ENCODE assay signal across 8 mouse cellular contexts in the genomic region with DNA sequence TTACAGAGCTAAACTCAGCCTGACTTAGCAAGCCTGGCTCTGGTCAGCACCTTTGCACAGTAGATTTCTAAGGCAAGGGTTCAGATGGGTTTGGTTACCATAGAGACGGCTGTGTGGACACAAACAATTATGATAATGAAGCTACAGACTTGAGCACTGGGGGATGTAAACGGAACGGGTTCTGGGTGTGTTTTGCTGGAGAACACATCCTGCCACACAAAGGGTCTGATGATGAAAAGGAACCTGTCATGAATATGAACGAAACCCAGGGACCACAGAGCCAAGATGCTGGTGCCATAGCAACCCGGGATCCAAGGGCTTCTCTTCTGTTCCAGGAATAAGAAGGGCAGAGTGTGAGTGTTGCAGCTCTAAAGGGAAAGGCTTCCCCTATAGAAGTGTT. TPM values are rescaled to one million over a fixed set of nuclear protein-coding genes. Genes with fewer than 3 reads are reported as not detected.
DNase-seq lines count a peak whose midpoint lies in the region; ATAC-seq and TF ChIP-seq lines count a peak whose summit lies in the region.

Trp53rkb (plus strand) TSS at position 177 of the 400 bp plus-strand sequence.

- no peak for TF ChIP-seq CTCF in lung, embryonic 14.5 days (IDR thresholded peaks at IDR 0.05; ENCODE audit: low read depth)

- DNase-seq in lung, embryonic 14.5 days: no peak
- DNase-seq in lung, postnatal 10 days: no peak
- DNase-seq in testis, postnatal 14 days (ENCODE audit: low spot score): no peak
- no peak for DNase-seq in ovary, postnatal 14 days (ENCODE audit: low spot score)
- DNase-seq in urinary bladder, postnatal 10 days (ENCODE audit: low spot score): no peak

- H3K9ac ChIP-seq in lung, embryonic 14.5 days: peak within 1 kb of the TSS; percentile 79
- H3K9ac ChIP-seq in embryonic facial prominence, embryonic 13.5 days: peak within 1 kb of the TSS; percentile 89
- H3K9ac ChIP-seq in intestine, embryonic 15.5 days: peak within 1 kb of the TSS; percentile 87
- H3K9ac ChIP-seq in neural tube, embryonic 13.5 days: peak within 1 kb of the TSS; percentile 84

- H3K27ac ChIP-seq in lung, embryonic 14.5 days (ENCODE audit: low read depth): peak within 1 kb of the TSS; percentile 42
- H3K27ac ChIP-seq in embryonic facial prominence, embryonic 13.5 days: peak within 1 kb of the TSS; percentile 79
- H3K27ac ChIP-seq in intestine, embryonic 15.5 days: 0 out of 2 replicates have a peak within 1 kb of the TSS, but pooled peaks have one; percentile 65
- peak within 1 kb of the TSS; percentile 76 for H3K27ac ChIP-seq in neural tube, embryonic 13.5 days (replicated peaks)

- no peaks in the 10 kb centered on the region for H3K27me3 ChIP-seq in lung, embryonic 14.5 days (ENCODE audit: insufficient read depth, low read length)
- H3K27me3 ChIP-seq in embryonic facial prominence, embryonic 13.5 days: no peaks in the 10 kb centered on the region
- no peaks in the 10 kb centered on the region for H3K27me3 ChIP-seq in intestine, embryonic 15.5 days (replicated peaks)
- H3K27me3 ChIP-seq in neural tube, embryonic 13.5 days: no peaks in the 10 kb centered on the region

- H3K9me3 ChIP-seq in lung, embryonic 14.5 days (ENCODE audit: low read depth, low read length): no peaks in the 10 kb centered on the region
- no peaks in the 10 kb centered on the region for H3K9me3 ChIP-seq in embryonic facial prominence, embryonic 13.5 days
- no peaks in the 10 kb centered on the region for H3K9me3 ChIP-seq in intestine, embryonic 15.5 days
- no peaks in the 10 kb centered on the region for H3K9me3 ChIP-seq in neural tube, embryonic 13.5 days

- no peak for ATAC-seq in lung, embryonic 14.5 days (ENCODE audit: insufficient read depth)
- no peak for ATAC-seq in embryonic facial prominence, embryonic 13.5 days (ENCODE audit: insufficient number of reproducible peaks, insufficient read depth, low FRiP score, low TSS enrichment, low read depth)
- no peak for ATAC-seq in intestine, embryonic 15.5 days
- peak; percentile 55; the same call in 1 of the 2 replicates for ATAC-seq in neural tube, embryonic 13.5 days (ENCODE audit: low read depth)

- 0 out of 2 replicates have a peak, but pooled peaks cover 4% of the 10 kb centered on the region for H3K4me1 ChIP-seq in lung, embryonic 14.5 days (ENCODE audit: insufficient read depth)
- peaks cover 14% of the 10 kb centered on the region for H3K4me1 ChIP-seq in embryonic facial prominence, embryonic 13.5 days
- peaks cover 12% of the 10 kb centered on the region for H3K4me1 ChIP-seq in intestine, embryonic 15.5 days (replicated peaks)
- H3K4me1 ChIP-seq in neural tube, embryonic 13.5 days (replicated peaks): peaks cover 25% of the 10 kb centered on the region

- WGBS in lung, embryonic 14.5 days: 74% methylated on average over 5 of the region's 5 CpGs
- 76% methylated on average over 5 of the region's 5 CpGs for WGBS in embryonic facial prominence, embryonic 13.5 days
- 64% methylated on average over 5 of the region's 5 CpGs for WGBS in intestine, embryonic 15.5 days
- 35% methylated on average over 5 of the region's 5 CpGs for WGBS in neural tube, embryonic 13.5 days

- peak within 1 kb of the TSS; percentile 67 for H3K4me2 ChIP-seq in lung, embryonic 14.5 days
- peak within 1 kb of the TSS; percentile 70 for H3K4me2 ChIP-seq in embryonic facial prominence, embryonic 13.5 days
- peak within 1 kb of the TSS; percentile 56 for H3K4me2 ChIP-seq in intestine, embryonic 15.5 days (replicated peaks)
- peak within 1 kb of the TSS; percentile 76 for H3K4me2 ChIP-seq in neural tube, embryonic 13.5 days

- peaks cover 12% of the 10 kb centered on the region for H3K36me3 ChIP-seq in lung, embryonic 14.5 days (ENCODE audit: insufficient read depth)
- peaks cover 16% of the 10 kb centered on the region for H3K36me3 ChIP-seq in embryonic facial prominence, embryonic 13.5 days
- no peaks in the 10 kb centered on the region for H3K36me3 ChIP-seq in intestine, embryonic 15.5 days
- peaks cover 17% of the 10 kb centered on the region for H3K36me3 ChIP-seq in neural tube, embryonic 13.5 days

- peak within 1 kb of the TSS; percentile 76 for H3K4me3 ChIP-seq in lung, embryonic 14.5 days (ENCODE audit: low read depth, low read length)
- peak within 1 kb of the TSS; percentile 79 for H3K4me3 ChIP-seq in embryonic facial prominence, embryonic 13.5 days
- H3K4me3 ChIP-seq in intestine, embryonic 15.5 days (replicated peaks): peak within 1 kb of the TSS; percentile 81
- peak within 1 kb of the TSS; percentile 79 for H3K4me3 ChIP-seq in neural tube, embryonic 13.5 days

RNA-seq across cellular contexts. Expression of gene Trp53rkb, which starts in this region (rescaled TPM):
- polyA plus RNA-seq in lung, embryonic 14.5 days (2014; fragmentation: Nextera tagmentation; extraction: Ambion mirVana): 7.3 and 10.9 TPM in 2 replicates
- polyA plus RNA-seq in embryonic facial prominence, embryonic 13.5 days (2015; fragmentation: Nextera tagmentation; extraction: Ambion mirVana): 10.4 and 11.3 TPM in 2 replicates
- 6.4 and 6.7 TPM in 2 replicates for polyA plus RNA-seq in intestine, embryonic 15.5 days (2015; fragmentation: Nextera tagmentation; extraction: Ambion mirVana)
- 9.4 and 9.5 TPM in 2 replicates for polyA plus RNA-seq in neural tube, embryonic 13.5 days (2015; fragmentation: Nextera tagmentation; extraction: Ambion mirVana)
